31 mouse cellular contexts compared by ENCODE assay signal in genomic region chr9:61776446-61776845, GRCm38 (mm10).
"Had no signal": no experiment of that assay in that cellular context is flagged by ENCODE, and none has a peak within 500 bp of the region (broad histone marks: within the 10 kb centered on the region; RNA-seq: fewer than 3 reads in every experiment).

No protein-coding gene starts in this region.

- DNase-seq: heart, postnatal 10 days; heart, postnatal 14 days; heart, postnatal 36 days; heart, postnatal 4 days; kidney, adult 11 months; kidney, adult 18-20 months; kidney, adult 2 months; kidney, adult 8-10 months; kidney, adult 9 months; kidney, postnatal 10 days; kidney, postnatal 14 days; kidney, postnatal 36 days; kidney, postnatal 4 days; layer of hippocampus, adult 9-11 months; layer of hippocampus, postnatal 36 days had no signal

- H3K9ac ChIP-seq: heart, embryonic 12.5 days; heart, embryonic 13.5 days; heart, embryonic 15.5 days; hindbrain, embryonic 12.5 days; hindbrain, embryonic 13.5 days; hindbrain, embryonic 14.5 days; hindbrain, embryonic 15.5 days; intestine, embryonic 15.5 days; kidney, embryonic 15.5 days had no signal

- ATAC-seq: hindbrain, embryonic 16.5 days; intestine, embryonic 15.5 days; intestine, embryonic 16.5 days; intestine, postnatal 0 days had no signal

- H3K9me3 ChIP-seq: heart, embryonic 12.5 days; heart, embryonic 13.5 days; heart, embryonic 15.5 days; hindbrain, embryonic 10.5 days; hindbrain, embryonic 12.5 days; hindbrain, embryonic 13.5 days; hindbrain, embryonic 15.5 days; intestine, embryonic 15.5 days; kidney, embryonic 15.5 days had no signal

- H3K4me2 ChIP-seq: heart, embryonic 12.5 days; heart, embryonic 13.5 days; heart, embryonic 15.5 days; hindbrain, embryonic 12.5 days; hindbrain, embryonic 13.5 days; hindbrain, embryonic 14.5 days; hindbrain, embryonic 15.5 days; intestine, embryonic 15.5 days; kidney, embryonic 15.5 days had no signal

- H3K27me3 ChIP-seq: hindbrain, embryonic 12.5 days; hindbrain, embryonic 13.5 days; hindbrain, embryonic 15.5 days; intestine, embryonic 15.5 days; kidney, embryonic 15.5 days had no signal

- H3K4me3 ChIP-seq: heart, embryonic 12.5 days; heart, embryonic 13.5 days; heart, embryonic 15.5 days; hindbrain, embryonic 10.5 days; hindbrain, embryonic 12.5 days; hindbrain, embryonic 13.5 days; hindbrain, embryonic 15.5 days; intestine, embryonic 15.5 days; kidney, embryonic 15.5 days; layer of hippocampus, adult 2 months; left cerebral cortex, adult 2 months had no signal

- H3K27ac ChIP-seq: heart, embryonic 13.5 days; heart, embryonic 15.5 days; hindbrain, embryonic 10.5 days; hindbrain, embryonic 12.5 days; hindbrain, embryonic 13.5 days; hindbrain, embryonic 14.5 days; hindbrain, embryonic 15.5 days; intestine, embryonic 15.5 days; kidney, embryonic 15.5 days; kidney, postnatal 0 days; layer of hippocampus, adult 2 months; left cerebral cortex, adult 2 months had no signal

- H3K4me1 ChIP-seq: heart, embryonic 12.5 days; heart, embryonic 13.5 days; heart, embryonic 15.5 days; hindbrain, embryonic 12.5 days; hindbrain, embryonic 13.5 days; hindbrain, embryonic 15.5 days; intestine, embryonic 15.5 days; kidney, embryonic 15.5 days had no signal

- H3K36me3 ChIP-seq: heart, embryonic 12.5 days; heart, embryonic 13.5 days; heart, embryonic 15.5 days; hindbrain, embryonic 10.5 days; hindbrain, embryonic 12.5 days; hindbrain, embryonic 13.5 days; hindbrain, embryonic 15.5 days; intestine, embryonic 15.5 days; kidney, embryonic 15.5 days had no signal
